Mouse (Mus musculus) macrophage (primary cell): ENCODE data around the gene Ifrd2. TPM values are rescaled to one million over a fixed set of nuclear protein-coding genes. Genes with fewer than 3 reads are reported as not detected.

Experiments
- H3K27ac ChIP-seq: fragments of 350-480 bp; formaldehyde crosslinking; 2 replicates; pipeline ENCODE4 v1.9.0; 2021
- H3K36me3 ChIP-seq: fragments of 350-480 bp; formaldehyde crosslinking; 2 replicates; pipeline ENCODE4 v1.9.0; 2021; ENCODE audit errors: inconsistent target
- H3K4me3 ChIP-seq: fragments of 350-480 bp; formaldehyde crosslinking; 2 replicates; pipeline ENCODE4 v1.9.0; 2021; ENCODE audit errors: inconsistent target
- H3K79me2 ChIP-seq: fragments of 350-480 bp; formaldehyde crosslinking; 2 replicates; pipeline ENCODE4 v1.9.0; 2021; ENCODE audit errors: inconsistent target
- WGBS: methylation state at CpG from one replicate; pipeline ENCODE4 v1.1.7; 2026; ENCODE audit warnings: inconsistent platforms; ENCODE audit not compliant: missing documents; 5-methylcytosine and 5-hydroxymethylcytosine counted together
- polyA plus RNA-seq: library from polyadenylated mRNA; stranded (reverse); fragments of 250-400 nt; gene quantifications from 3 replicates; pipeline ENCODE4 v1.2.4, GENCODE M21; 2018; ENCODE audit warnings: inconsistent platforms

Ifrd2 gene
- polyA plus RNA-seq, 1 experiment from 2014 or later: 10.0 TPM

DNA sequence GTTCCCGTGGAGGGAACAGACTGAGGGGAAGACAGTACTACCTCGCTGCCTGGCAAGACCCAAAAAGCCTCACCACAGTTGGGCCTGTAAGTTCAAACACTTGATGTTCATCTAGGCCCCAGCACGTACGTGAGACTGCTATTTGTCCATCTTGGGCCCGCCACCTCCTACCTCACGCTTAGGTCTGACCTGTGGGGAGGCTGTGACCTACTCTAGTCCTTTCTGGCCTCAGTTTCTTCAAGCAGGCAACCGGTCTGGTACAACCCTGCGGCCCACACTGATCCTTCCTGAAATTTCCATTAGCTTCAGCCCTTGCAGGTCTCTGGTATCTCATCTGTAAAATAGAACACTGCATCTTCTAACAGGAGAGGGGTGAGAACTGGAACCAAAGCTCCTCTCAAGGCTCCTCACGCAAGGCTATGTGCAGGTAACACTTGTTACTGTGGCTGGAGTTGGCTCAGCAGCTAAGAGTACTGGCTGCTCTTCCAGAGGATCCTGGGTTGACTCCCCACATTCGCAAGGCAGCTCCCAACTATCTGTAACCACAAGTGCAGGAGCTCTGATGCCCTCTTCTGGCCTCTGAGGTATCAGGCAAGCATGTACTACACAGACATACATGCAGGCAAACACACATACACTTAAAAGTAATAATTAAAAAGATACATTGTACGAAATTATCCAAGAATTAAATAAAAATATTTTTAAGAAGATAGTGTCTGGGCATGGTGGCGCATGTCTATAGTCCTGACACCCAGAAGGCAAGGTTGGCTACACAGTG lies 38.1 kb downstream of the Ifrd2 start:
- Histone ChIP-seq H3K36me3 (peaks cover 13% of the 10 kb centered on the region; the same call in 1 of the 2 replicates), H3K4me3 (no peak overlapping the region), H3K79me2 (peaks cover 100% of the 10 kb centered on the region), H3K27ac (peak overlapping the region; percentile 76)
- 89% methylated on average over 12 of the region's 12 CpGs for WGBS

DNA sequence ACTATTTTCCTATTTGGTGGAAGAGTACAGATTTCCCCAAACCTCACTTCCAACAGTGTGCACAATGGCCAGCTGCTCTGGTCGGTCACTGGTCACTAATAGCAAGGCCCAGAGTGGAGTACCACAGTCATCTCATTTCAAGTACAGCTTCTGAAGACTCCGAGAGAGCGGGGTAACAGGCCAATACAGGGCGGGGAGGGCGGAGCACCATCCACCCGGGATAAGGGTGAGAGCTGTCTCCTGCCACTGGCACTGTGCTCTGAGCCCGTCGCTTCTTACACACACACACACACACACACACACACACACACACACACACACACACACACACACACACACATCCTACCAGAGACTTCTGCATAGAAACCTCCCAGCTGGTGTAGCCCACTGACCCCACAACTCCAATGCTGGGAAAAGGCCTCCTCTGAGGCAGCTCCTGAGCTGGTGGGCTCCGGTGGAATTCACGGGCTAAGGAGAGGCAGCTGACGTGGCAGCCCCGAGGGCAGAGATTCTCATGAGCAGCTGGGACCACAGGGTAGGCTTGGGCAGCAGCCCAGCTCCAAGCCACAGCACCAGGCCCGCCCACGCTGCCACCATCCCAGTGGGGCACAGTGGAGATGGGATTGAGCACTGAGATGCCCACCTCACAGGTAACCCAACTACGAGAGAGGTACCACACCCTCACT lies 38.9 kb downstream of the Ifrd2 start:
- peaks cover 9% of the 10 kb centered on the region; the same call in 1 of the 2 replicates for H3K36me3 ChIP-seq
- H3K4me3 ChIP-seq: no peak overlapping the region
- H3K27ac ChIP-seq: peak overlapping the region; percentile 78
- peaks cover 100% of the 10 kb centered on the region for H3K79me2 ChIP-seq
- WGBS: 36% methylated on average over 9 of the region's 15 CpGs

DNA sequence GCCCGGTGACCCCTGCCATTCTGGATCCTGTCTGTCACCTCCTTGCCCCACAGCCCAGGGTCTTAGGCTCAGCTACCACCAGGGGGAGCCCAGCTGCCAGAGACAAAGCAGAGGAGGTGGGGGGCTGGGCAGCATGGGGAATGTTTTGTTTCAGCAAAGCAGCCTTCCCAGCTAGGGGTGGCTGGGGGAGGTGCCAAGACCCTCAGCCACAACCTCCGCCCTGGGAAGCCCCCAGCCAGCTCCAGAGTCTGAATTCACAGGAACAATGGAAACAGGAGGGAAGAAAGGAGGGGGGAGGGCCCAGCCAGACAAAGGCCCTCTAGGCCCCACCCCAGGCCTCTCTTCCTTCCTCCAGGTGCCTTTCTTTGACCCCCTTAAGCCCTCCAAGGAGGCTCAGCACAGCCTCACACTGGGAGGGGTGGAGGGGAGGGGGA lies 39.4 kb downstream of the Ifrd2 start:
- H3K27ac ChIP-seq: peak overlapping the region; percentile 78
- WGBS: 5% methylated on average over 2 of the region's 2 CpGs
- no peak overlapping the region for H3K4me3 ChIP-seq
- H3K36me3 ChIP-seq: peaks cover 8% of the 10 kb centered on the region; the same call in 1 of the 2 replicates
- peaks cover 100% of the 10 kb centered on the region for H3K79me2 ChIP-seq

DNA sequence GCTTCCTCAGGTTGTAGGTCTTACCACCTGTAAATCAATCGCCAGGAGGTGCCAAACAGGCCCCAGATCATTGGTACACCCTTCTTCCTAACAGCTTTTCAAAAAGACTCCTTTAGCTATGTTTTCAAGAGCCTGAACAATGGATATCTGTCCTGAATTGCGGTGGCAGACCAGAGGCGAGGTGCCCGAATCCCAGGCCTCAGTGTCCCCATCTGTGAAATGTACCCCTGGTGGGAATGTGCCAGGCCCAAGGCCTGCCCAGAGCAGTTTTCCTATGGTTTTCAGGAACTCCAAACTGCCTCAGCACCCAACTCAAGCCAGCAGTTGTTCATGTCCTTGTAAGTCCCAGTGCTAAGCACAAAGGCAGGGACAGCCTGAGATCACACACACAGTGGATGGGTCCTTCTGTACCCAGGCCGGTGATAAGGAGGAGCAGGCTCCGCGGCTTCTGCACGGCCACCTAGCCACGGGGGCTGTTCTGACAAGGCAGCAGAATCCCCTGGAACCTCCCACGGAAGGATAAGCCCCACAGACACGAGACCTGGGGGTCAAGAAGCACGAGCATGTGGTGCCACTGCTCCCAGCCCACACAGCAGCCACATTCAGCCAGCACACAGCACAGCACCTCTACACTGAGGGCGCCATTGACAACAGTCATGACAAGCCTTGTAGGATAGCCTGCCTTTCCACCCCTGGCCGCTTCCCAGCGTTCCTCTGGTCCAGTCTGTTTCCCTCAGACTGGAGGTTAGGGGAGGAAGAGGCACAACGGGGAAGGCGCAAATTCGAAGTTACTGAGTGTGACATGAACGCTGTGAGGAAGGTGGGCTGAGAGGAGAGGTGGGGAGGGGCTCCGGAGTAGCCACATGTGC lies 40.2 kb downstream of the Ifrd2 start:
- H3K36me3 ChIP-seq: peaks cover 8% of the 10 kb centered on the region; the same call in 1 of the 2 replicates
- H3K79me2 ChIP-seq: peaks cover 100% of the 10 kb centered on the region
- peak overlapping the region; percentile 78 for H3K27ac ChIP-seq
- no peak overlapping the region for H3K4me3 ChIP-seq
- 65% methylated on average over 19 of the region's 20 CpGs for WGBS

DNA sequence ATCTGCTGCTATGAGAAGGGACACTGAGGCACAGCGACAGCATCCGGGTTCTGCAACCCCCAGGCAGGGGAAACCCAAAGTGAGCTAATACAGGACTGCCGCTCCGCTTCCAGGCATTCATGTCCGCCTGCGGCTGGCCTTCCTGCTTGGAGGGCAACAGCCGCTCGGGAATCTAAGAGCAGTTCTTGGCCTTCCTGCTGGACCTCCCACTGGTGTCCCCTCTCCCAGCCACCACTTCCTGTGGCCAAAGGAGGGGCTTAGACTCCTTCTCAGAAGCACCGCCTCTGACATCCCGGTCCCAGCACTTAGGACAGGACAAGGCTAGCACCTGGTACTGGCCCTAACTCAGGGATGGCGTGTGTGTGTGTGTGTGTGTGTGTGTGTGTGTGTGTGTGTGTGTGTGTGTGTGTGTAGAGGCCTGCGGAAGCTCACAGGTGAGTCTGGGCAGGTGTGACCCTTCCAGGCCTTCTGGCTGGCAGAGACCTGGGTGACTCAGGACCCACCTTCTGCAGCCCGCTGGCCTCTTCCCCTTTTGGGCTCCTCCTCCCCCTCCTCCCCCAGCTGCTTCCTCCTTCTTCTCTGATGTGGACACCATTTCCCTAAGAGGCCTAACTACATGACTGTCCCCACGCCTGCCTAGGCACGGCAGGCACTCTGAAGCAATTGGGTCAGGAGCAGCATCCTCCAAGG lies 41.4 kb downstream of the Ifrd2 start:
- peak overlapping the region; percentile 78 for H3K27ac ChIP-seq
- 45% methylated on average over 13 of the region's 15 CpGs for WGBS
- peaks cover 8% of the 10 kb centered on the region; the same call in 1 of the 2 replicates for H3K36me3 ChIP-seq
- H3K79me2 ChIP-seq: peaks cover 100% of the 10 kb centered on the region
- peak overlapping the region; percentile 28 for H3K4me3 ChIP-seq

DNA sequence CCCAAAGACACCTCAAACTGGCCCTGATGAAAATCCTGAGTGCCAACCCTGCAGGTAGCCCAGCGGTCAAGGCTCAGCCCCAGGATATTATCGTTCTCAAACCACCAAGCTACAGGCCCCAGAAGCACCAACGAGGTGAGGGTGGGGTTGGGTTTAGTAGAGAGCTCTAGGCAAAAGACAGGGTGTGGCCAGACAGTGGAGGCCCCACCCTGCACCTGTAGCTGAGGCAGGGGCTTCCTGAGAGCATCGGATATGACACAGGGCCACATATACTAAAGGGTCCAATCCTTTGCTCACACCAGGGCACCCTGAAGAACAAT lies 41.9 kb downstream of the Ifrd2 start:
- Histone ChIP-seq H3K4me3 (peak overlapping the region; percentile 28), H3K79me2 (peaks cover 100% of the 10 kb centered on the region), H3K36me3 (0 out of 2 replicates have a peak, but pooled peaks cover 8% of the 10 kb centered on the region), H3K27ac (peak overlapping the region; percentile 78)
- 4% methylated on average over 4 of the region's 4 CpGs for WGBS

DNA sequence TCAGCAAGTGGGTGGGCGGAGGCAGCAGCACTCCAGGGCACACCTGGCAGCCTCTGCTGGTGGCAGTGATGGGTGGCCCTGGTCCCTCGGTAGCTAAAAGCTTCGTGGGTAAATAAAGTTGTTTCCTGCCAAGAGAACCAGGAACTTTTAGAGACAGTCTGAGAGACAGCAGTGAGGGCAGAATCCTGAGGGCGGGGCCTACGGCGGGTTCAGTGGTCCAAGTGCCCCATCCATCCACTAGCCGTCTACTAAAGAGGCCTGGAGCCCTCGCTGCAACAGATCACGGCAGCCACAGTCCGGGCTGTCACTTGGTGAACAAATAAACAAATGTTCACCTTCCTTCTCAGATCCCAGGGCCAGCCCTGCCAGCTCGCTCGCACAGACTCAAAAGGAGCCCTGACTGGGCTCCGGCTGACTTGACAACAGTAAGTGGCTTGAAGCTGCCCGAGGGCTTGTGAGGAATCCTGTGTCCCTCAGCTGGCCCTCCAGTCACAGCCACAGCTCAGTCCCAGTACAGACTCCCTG lies 42.5 kb downstream of the Ifrd2 start:
- 51% methylated on average over 14 of the region's 14 CpGs for WGBS
- Histone ChIP-seq H3K36me3 (0 out of 2 replicates have a peak, but pooled peaks cover 8% of the 10 kb centered on the region), H3K4me3 (peak overlapping the region; percentile 28), H3K27ac (peak overlapping the region; percentile 78), H3K79me2 (peaks cover 100% of the 10 kb centered on the region)

DNA sequence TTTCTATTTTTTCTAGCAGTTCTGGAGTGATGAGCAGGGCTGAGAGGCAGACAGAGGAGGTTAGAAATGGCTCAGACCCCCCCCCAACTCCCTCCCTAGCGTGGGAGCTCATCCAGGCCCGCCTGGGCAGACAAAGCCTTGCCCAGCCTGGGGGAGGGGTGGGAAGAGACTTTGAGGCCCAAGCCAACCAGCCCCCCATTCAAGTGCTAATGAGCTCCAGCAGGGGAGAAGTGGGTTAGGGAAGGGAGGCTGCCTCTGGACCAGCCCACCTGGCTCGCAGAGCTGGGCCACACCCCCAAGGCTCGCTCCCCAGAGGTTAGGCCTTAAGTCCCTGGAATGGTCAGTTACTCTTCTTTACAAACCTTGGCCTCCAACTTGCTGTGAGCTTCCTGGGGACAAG lies 43.1 kb downstream of the Ifrd2 start:
- Histone ChIP-seq H3K36me3 (0 out of 2 replicates have a peak, but pooled peaks cover 8% of the 10 kb centered on the region), H3K79me2 (peaks cover 95% of the 10 kb centered on the region), H3K27ac (peak overlapping the region; percentile 78; the same call in 1 of the 2 replicates), H3K4me3 (no peak overlapping the region)
- WGBS: 64% methylated on average over 4 of the region's 4 CpGs

DNA sequence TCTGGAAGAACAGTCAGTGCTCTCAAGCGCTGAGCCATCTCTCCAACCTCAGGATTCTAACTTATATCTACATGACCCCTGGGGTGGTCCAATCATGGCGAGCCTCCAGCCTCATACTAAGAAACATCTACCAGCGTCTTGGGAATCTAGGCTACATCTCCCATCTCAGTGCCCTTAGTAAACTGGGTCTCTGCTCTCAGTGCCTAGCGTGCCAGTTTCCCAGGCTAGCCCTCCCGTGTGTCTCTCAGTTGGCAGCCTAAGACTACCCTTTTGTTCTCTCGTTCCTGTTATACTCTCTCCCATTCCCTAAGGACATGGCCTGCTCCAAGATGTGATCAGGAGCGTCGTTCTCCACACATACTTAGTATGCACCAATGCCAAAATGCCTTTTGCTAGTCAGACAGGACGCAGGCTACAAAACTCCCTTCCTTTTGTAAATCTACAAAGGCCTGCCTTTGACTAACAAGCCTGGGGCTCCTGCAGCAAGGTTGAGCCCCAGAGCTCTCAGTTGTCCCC lies 43.9 kb downstream of the Ifrd2 start:
- Histone ChIP-seq H3K27ac (peak overlapping the region; percentile 87; the same call in 1 of the 2 replicates), H3K4me3 (no peak overlapping the region), H3K79me2 (peaks cover 87% of the 10 kb centered on the region), H3K36me3 (0 out of 2 replicates have a peak, but pooled peaks cover 8% of the 10 kb centered on the region)
- WGBS: 92% methylated on average over 8 of the region's 9 CpGs

DNA sequence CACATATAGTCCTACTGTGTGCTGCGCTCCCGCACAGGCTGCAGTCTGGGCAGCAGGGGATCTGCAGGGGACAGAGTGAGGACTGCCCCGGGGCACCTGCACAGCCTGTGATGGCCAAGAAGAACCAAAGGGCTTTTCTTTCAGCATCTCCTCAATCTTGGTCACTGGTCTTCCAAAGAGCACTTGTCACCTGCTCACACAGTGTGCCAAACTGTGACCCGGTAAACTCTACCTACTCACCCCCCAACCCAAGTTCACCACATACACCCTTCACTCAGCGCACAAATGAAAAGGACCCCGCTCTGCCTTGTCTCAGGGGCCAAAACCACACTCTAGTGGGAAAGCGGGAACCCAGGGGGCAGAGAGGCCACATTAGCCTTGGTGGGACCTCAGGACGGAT lies 44.4 kb downstream of the Ifrd2 start:
- WGBS: 93% methylated on average over 8 of the region's 8 CpGs
- H3K4me3 ChIP-seq: peak overlapping the region; percentile 99

DNA sequence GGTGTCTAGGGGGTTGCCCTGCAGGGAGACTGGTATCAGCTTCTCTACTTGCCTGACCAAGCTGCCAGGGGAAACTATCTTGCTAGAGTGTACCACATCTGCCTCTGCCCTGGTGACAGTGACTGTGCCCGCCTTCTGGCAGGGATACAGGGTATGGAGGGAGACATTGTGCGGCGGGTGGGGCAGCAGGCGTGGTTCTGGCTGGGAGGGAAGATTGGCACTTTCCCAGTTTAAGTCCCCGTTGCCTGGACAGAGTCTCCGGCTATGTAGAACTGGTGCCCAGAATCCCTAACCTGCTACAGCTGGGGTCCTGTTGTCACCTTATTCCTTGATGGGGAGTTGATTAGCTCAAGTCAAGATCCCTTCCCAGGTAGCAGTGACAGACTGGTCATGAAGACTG lies 45.0 kb downstream of the Ifrd2 start:
- H3K27ac ChIP-seq: peak overlapping the region; percentile 87
- H3K79me2 ChIP-seq: peaks cover 75% of the 10 kb centered on the region
- WGBS: 60% methylated on average over 6 of the region's 6 CpGs
- peak overlapping the region; percentile 99 for H3K4me3 ChIP-seq
- 0 out of 2 replicates have a peak, but pooled peaks cover 7% of the 10 kb centered on the region for H3K36me3 ChIP-seq

More for the DNA sequence above, 44.4 kb downstream of the Ifrd2 start:
- 0 out of 2 replicates have a peak, but pooled peaks cover 8% of the 10 kb centered on the region for H3K36me3 ChIP-seq
- H3K27ac ChIP-seq: peak overlapping the region; percentile 87
- peaks cover 82% of the 10 kb centered on the region for H3K79me2 ChIP-seq

DNA sequence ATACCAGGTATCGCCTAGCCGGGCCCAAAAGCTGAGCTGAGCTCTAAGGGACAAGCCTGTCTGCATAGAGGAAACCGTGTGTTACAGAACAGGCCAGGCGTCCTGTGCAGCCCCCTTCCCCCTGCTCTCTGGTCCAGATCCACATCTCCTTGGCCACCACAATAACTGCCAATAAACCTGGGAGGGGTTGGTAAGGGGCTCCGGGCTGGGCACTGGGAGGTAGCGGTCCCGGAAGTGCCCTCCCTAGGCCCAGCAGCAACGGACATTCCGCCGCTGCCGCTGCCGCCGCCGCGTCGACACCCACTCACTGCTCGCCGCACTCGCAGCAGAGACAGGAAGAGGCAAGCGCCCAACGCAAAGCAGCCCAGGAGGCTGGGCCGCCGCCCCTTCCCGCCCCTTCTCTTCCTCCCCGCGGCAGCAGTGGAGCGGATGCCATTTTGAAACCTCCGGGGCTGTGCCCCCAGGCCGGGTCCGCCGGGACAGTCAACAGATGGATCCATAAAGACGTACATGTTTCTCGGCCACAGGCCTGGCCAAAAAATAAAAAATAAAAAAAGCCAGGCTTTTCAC lies 45.7 kb downstream of the Ifrd2 start:
- Histone ChIP-seq H3K36me3 (no peaks in the 10 kb centered on the region), H3K4me3 (peak overlapping the region; percentile 99), H3K79me2 (peaks cover 69% of the 10 kb centered on the region), H3K27ac (peak overlapping the region; percentile 95)
- WGBS: under 1% methylated on average over 33 of the region's 33 CpGs
